Mouse (Mus musculus) hindbrain, embryonic 11.5 days (tissue): ENCODE measurements around the gene Nmrk2. TPM values are rescaled to one million over a fixed set of nuclear protein-coding genes. Genes with fewer than 3 reads are reported as not detected.
A peak's percentile ranks its signal among the peaks of the same experiment; 100 is the strongest.

Experiments
- ATAC-seq: fragments of 200-750 bp; cut with Nextera tagmentation; 2 replicates; pipeline ENCODE4 v1.8.0; 2017; ENCODE audit warnings: mild to moderate bottlenecking, moderate TSS enrichment, moderate library complexity; ENCODE audit not compliant: low FRiP score
- DNase-seq: peaks from one replicate; pipeline ENCODE4 v3.0.0-alpha.2; 2015; ENCODE audit warnings: low spot score
- H3K27ac ChIP-seq: fragments of 300-500 bp; sonication (generic); 2 replicates; pipeline ENCODE4 v1.5.1; 2014; ENCODE audit warnings: mild to moderate bottlenecking, low read depth, low read length
- H3K27me3 ChIP-seq: fragments of 300-500 bp; sonication (generic); 2 replicates; pipeline ENCODE4 v1.6.1; 2014; ENCODE audit warnings: mild to moderate bottlenecking, low read length, moderate library complexity, mixed read lengths; ENCODE audit not compliant: control insufficient read depth, insufficient read depth
- H3K36me3 ChIP-seq: fragments of 300-500 bp; sonication (generic); 2 replicates; pipeline ENCODE4 v1.6.1; 2014; ENCODE audit warnings: mild to moderate bottlenecking, low read length, moderate library complexity, mixed read lengths; ENCODE audit not compliant: control insufficient read depth, insufficient read depth
- H3K4me1 ChIP-seq: fragments of 300-500 bp; sonication (generic); replicated peaks from 2 replicates; pipeline ENCODE4 v1.6.1; 2014; ENCODE audit warnings: low read length, mixed read lengths; ENCODE audit not compliant: control insufficient read depth, insufficient read depth
- H3K4me2 ChIP-seq: fragments of 300-500 bp; sonication (generic); replicated peaks from 2 replicates; pipeline ENCODE4 v1.6.1; 2014; ENCODE audit warnings: mild to moderate bottlenecking, low read depth, low read length
- H3K4me3 ChIP-seq: fragments of 300-500 bp; sonication (generic); 2 replicates; pipeline ENCODE4 v1.5.1; 2014; ENCODE audit warnings: low read depth, low read length
- H3K9ac ChIP-seq: fragments of 300-500 bp; sonication (generic); 2 replicates; pipeline ENCODE4 v1.6.1; 2014; ENCODE audit warnings: low read depth, low read length
- H3K9me3 ChIP-seq: fragments of 300-500 bp; sonication (generic); 2 replicates; pipeline ENCODE4 v1.6.1; 2016; ENCODE audit warnings: low read length; ENCODE audit not compliant: control insufficient read depth
- WGBS: fragments of 180-500 bp; shearing (Covaris S2); extraction: QIAGEN DNeasy Blood & Tissue Kit; methylation state at CpG from one replicate; pipeline ENCODE4 v1.1.7; 2014; 5-methylcytosine and 5-hydroxymethylcytosine counted together
- polyA plus RNA-seq: library from polyadenylated mRNA; unstranded; fragments of >200 nt; fragmentation: Nextera tagmentation; extraction: Ambion mirVana; gene quantifications from 2 replicates; pipeline ENCODE4 v1.2.1, GENCODE M21; 2014

The Nmrk2 gene
- polyA plus RNA-seq, result 0.08 TPM in 1 of 2 replicates, not detected in the other

- H3K4me2 ChIP-seq, result no peak within 1 kb of the TSS
- WGBS, result 61% methylated on average over 13 of the region's 13 CpGs
- no peaks in the 10 kb centered on the region for H3K36me3 ChIP-seq
- no peak within 1 kb of the TSS for H3K4me3 ChIP-seq
- no peak for DNase-seq
- no peak within 1 kb of the TSS for H3K9ac ChIP-seq
- H3K4me1 ChIP-seq, result 0 out of 2 replicates have a peak, but pooled peaks cover 2% of the 10 kb centered on the region
- ATAC-seq, result no peak
- H3K9me3 ChIP-seq, result no peaks in the 10 kb centered on the region
- no peak within 1 kb of the TSS for H3K27ac ChIP-seq
- H3K27me3 ChIP-seq, result no peaks in the 10 kb centered on the region; the same call in 1 of the 2 replicates
Measured at GRCm38 (mm10) chr10:81201807-81202758, at the start of gene Nmrk2. Gene Nmrk2, minus strand, starts transcription at chr10:81202051.

GRCm38 (mm10) chr10:81249442-81249841 is 47.6 kb upstream of the Nmrk2 start:
- DNase-seq (no peak), ATAC-seq (no peak)
- Histone ChIP-seq H3K27ac (no peak overlapping the region), H3K4me3 (no peak overlapping the region), H3K9ac (no peak overlapping the region), H3K9me3 (no peaks in the 10 kb centered on the region), H3K4me2 (no peak overlapping the region), H3K27me3 (peaks cover 30% of the 10 kb centered on the region), H3K36me3 (no peaks in the 10 kb centered on the region), H3K4me1 (peaks cover 5% of the 10 kb centered on the region; the same call in 1 of the 2 replicates)
- WGBS, result 86% methylated on average over 8 of the region's 8 CpGs

GRCm38 (mm10) chr10:81247804-81248203 is 46.0 kb upstream of the Nmrk2 start:
- Histone ChIP-seq H3K36me3 (no peaks in the 10 kb centered on the region), H3K27ac (no peak overlapping the region), H3K4me1 (peaks cover 5% of the 10 kb centered on the region; the same call in 1 of the 2 replicates), H3K9ac (no peak overlapping the region), H3K4me3 (no peak overlapping the region), H3K4me2 (no peak overlapping the region), H3K27me3 (peaks cover 17% of the 10 kb centered on the region), H3K9me3 (no peaks in the 10 kb centered on the region)
- DNase-seq (no peak), ATAC-seq (no peak)
- WGBS, result 91% methylated on average over 2 of the region's 2 CpGs

- Histone ChIP-seq H3K36me3 (no peaks in the 10 kb centered on the region), H3K9me3 (no peaks in the 10 kb centered on the region), H3K4me2 (no peak overlapping the region), H3K4me3 (no peak overlapping the region), H3K4me1 (0 out of 2 replicates have a peak, but pooled peaks cover 2% of the 10 kb centered on the region), H3K9ac (no peak overlapping the region), H3K27me3 (peaks cover 2% of the 10 kb centered on the region; the same call in 1 of the 2 replicates), H3K27ac (no peak overlapping the region)
- DNase-seq (no peak), ATAC-seq (no peak)
- 89% methylated on average over 6 of the region's 6 CpGs for WGBS
Measured at GRCm38 (mm10) chr10:81245166-81245565, 43.3 kb upstream of the Nmrk2 start.

GRCm38 (mm10) chr10:81244595-81244994 is 42.7 kb upstream of the Nmrk2 start:
- no peak overlapping the region for H3K27ac ChIP-seq
- H3K9me3 ChIP-seq, result no peaks in the 10 kb centered on the region
- DNase-seq, result peak; percentile 88
- 9% methylated on average over 17 of the region's 17 CpGs for WGBS
- H3K4me2 ChIP-seq, result no peak overlapping the region
- H3K9ac ChIP-seq, result 0 out of 2 replicates have a peak overlapping the region, but pooled peaks have one; percentile 15
- no peak overlapping the region for H3K4me3 ChIP-seq
- no peaks in the 10 kb centered on the region for H3K36me3 ChIP-seq
- H3K27me3 ChIP-seq, result peaks cover 6% of the 10 kb centered on the region
- H3K4me1 ChIP-seq, result 0 out of 2 replicates have a peak, but pooled peaks cover 5% of the 10 kb centered on the region
- ATAC-seq, result peak; percentile 41; the same call in 1 of the 2 replicates

GRCm38 (mm10) chr10:81244146-81244545 is 42.3 kb upstream of the Nmrk2 start:
- Histone ChIP-seq H3K27me3 (peaks cover 10% of the 10 kb centered on the region), H3K4me2 (no peak overlapping the region)

GRCm38 (mm10) chr10:81242021-81242420 is 40.2 kb upstream of the Nmrk2 start:
- DNase-seq (no peak), ATAC-seq (no peak)
- peaks cover 11% of the 10 kb centered on the region for H3K27me3 ChIP-seq
- WGBS, result 91% methylated on average over 16 of the region's 16 CpGs
- no peak overlapping the region for H3K9ac ChIP-seq
- no peak overlapping the region for H3K4me3 ChIP-seq
- no peaks in the 10 kb centered on the region for H3K36me3 ChIP-seq
- H3K4me1 ChIP-seq, result 0 out of 2 replicates have a peak, but pooled peaks cover 5% of the 10 kb centered on the region
- H3K9me3 ChIP-seq, result no peaks in the 10 kb centered on the region
- no peak overlapping the region for H3K4me2 ChIP-seq
- H3K27ac ChIP-seq, result no peak overlapping the region

More at GRCm38 (mm10) chr10:81244146-81244545, 42.3 kb upstream of the Nmrk2 start:
- H3K4me3 ChIP-seq, result no peak overlapping the region
- no peaks in the 10 kb centered on the region for H3K9me3 ChIP-seq
- 0 out of 2 replicates have a peak, but pooled peaks cover 5% of the 10 kb centered on the region for H3K4me1 ChIP-seq
- ATAC-seq (no peak), DNase-seq (no peak)
- 73% methylated on average over 4 of the region's 4 CpGs for WGBS
- no peak overlapping the region for H3K27ac ChIP-seq
- H3K9ac ChIP-seq, result no peak overlapping the region
- H3K36me3 ChIP-seq, result no peaks in the 10 kb centered on the region

- Histone ChIP-seq H3K27me3 (peaks cover 11% of the 10 kb centered on the region), H3K9me3 (no peaks in the 10 kb centered on the region), H3K27ac (no peak overlapping the region), H3K36me3 (no peaks in the 10 kb centered on the region), H3K9ac (no peak overlapping the region), H3K4me1 (0 out of 2 replicates have a peak, but pooled peaks cover 5% of the 10 kb centered on the region), H3K4me3 (no peak overlapping the region), H3K4me2 (no peak overlapping the region)
- DNase-seq, result peak; percentile 86
- 18% methylated on average over 13 of the region's 13 CpGs for WGBS
- no peak for ATAC-seq
Measured at GRCm38 (mm10) chr10:81240876-81241275, 39.0 kb upstream of the Nmrk2 start.
